Mouse (Mus musculus): Measurements from ENCODE around the gene Cdk5. TPM values are rescaled to one million over a fixed set of nuclear protein-coding genes. Genes with fewer than 3 reads are reported as not detected.
A peak's percentile ranks its signal among the peaks of the same experiment; 100 is the strongest.

Gene Cdk5
- polyA plus RNA-seq, 2 experiments, result 8.2 to 10.3 TPM

DNA sequence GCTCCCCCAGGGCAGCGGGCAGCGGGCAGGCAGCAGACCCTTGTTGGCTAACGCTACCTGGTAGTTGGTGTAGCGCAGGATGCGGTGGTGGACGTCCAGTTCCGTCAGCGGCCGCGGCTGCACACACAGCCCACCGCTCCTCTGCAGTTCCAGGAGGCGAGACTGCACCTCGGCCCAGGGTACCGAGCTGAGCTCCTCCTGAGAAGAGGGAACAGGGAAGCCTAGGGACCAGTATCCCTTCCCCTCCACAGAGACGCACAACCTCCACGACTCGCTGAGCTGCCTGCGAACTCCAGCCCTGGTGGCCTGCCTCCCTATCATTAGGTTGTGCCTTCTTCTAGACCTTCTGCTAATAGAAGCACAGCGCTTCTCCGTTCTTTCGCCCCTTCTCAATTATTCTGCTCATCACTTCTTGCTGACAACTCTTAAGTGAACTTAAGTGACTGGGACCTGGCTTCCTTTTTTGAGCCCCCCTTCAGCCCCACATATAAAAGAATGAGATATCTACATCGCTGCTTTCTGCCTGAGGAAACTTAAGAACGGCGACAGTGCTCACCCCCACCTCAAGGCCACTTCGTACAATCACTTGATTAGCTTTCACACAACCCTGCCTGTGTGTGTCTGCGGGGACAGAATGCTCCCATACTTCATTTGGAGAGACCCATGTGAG lies 34.9 kb downstream of the Cdk5 start:
- DNase-seq (ENCODE audit: low read depth in 3 of 3, low spot score in 3 of 3) (no peak), ATAC-seq (ENCODE audit: insufficient read depth) (no peak)
- TF ChIP-seq CTCF (IDR thresholded peaks at IDR 0.05; ENCODE audit: low read depth) (no peak), EP300 (IDR thresholded peaks at IDR 0.05; ENCODE audit: low read depth) (no peak)
- Histone ChIP-seq H3K9ac (replicated peaks) (no peak overlapping the region), H3K27me3 (ENCODE audit: control insufficient read depth, insufficient read depth, low read length) (peaks cover 25% of the 10 kb centered on the region), H3K9me3 (ENCODE audit: control insufficient read depth, low read length) (no peaks in the 10 kb centered on the region), H3K27ac (no peak overlapping the region), H3K4me2 (ENCODE audit: low read depth) (peak overlapping the region; percentile 67), H3K4me3 (ENCODE audit: insufficient read depth in 1 of 2, low read depth in 2 of 2, low read length in 2 of 2) (peak overlapping the region in 1 of 2 experiments; percentile 28; a peak in 3 of 4 replicates), H3K4me1 (replicated peaks; ENCODE audit: control insufficient read depth in 2 of 2, insufficient read depth in 2 of 2, low read length in 1 of 2) (peaks cover 0 to 20% of the 10 kb centered on the region in 2 experiments; a peak in 3 of 4 replicates), H3K36me3 (replicated peaks; ENCODE audit: control insufficient read depth, insufficient read depth, low read depth) (no peaks in the 10 kb centered on the region)
- 22% methylated on average over 26 of the region's 26 CpGs for WGBS (ENCODE audit: insufficient replicate concordance)

DNA sequence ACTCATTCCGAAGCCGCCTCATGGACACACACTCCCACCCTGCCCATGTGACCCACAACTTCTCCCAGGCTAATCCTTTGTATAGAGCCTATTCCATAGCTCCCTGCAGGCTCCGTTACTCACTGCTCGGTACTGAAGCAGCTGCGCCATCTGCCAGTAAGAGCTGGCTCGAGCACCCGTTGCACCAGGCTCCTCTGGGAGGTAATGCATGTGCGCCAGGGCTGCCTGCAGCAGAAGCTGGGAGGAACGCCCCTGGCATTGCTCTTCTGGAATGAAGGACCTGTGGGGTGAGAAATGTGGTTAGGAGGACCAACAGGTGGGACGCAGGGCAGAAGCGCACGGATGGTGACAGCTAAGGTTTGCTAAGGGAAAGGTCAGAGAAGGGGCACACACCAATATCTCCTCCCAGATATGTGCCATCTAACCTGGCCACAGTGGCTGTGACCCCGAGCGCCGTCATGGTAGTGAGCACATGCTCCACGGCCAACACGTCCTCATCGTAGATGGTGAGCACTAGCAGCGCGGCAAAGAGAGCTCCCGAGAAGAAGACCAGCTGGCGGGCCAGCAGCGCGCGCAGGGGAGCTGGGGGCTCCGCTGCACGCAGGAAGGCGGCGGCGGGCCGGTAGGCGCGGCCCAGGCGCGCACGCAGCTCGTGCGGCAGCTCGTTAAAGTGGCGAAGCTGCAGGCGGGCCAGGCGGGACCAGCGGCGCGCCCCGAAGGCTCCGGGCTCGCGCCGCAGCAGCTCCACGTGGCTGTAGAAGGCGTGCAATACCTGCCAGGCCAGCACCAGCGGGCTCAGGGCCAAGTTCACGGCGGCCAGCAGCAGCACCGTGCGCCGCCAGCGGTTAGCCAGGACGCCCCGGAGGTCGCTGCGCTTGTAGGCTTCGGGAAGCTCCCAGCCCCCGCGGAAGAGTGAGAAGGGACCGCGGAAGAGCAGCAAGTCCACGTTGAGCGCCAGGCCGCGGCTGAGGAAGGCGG lies 35.8 kb downstream of the Cdk5 start:
- Histone ChIP-seq H3K27ac (no peak overlapping the region), H3K9me3 (ENCODE audit: control insufficient read depth, low read length) (no peaks in the 10 kb centered on the region), H3K9ac (replicated peaks) (no peak overlapping the region), H3K4me1 (replicated peaks; ENCODE audit: control insufficient read depth in 2 of 2, insufficient read depth in 2 of 2, low read length in 1 of 2) (peaks cover 3 to 22% of the 10 kb centered on the region in 2 experiments), H3K27me3 (ENCODE audit: control insufficient read depth, insufficient read depth, low read length) (peaks cover 25% of the 10 kb centered on the region), H3K4me2 (ENCODE audit: low read depth) (peak overlapping the region; percentile 67), H3K4me3 (ENCODE audit: insufficient read depth in 1 of 2, low read depth in 2 of 2, low read length in 2 of 2) (peak overlapping the region in 1 of 2 experiments; percentile 28; a peak in 3 of 4 replicates), H3K36me3 (replicated peaks; ENCODE audit: control insufficient read depth, insufficient read depth, low read depth) (no peaks in the 10 kb centered on the region)
- ATAC-seq (ENCODE audit: insufficient read depth) (no peak), DNase-seq (ENCODE audit: low read depth in 3 of 3, low spot score in 3 of 3) (no peak)
- under 1% methylated on average over 73 of the region's 73 CpGs for WGBS (ENCODE audit: insufficient replicate concordance)
- TF ChIP-seq CTCF (IDR thresholded peaks at IDR 0.05; ENCODE audit: low read depth), result peak; percentile 32
- TF ChIP-seq EP300 (IDR thresholded peaks at IDR 0.05; ENCODE audit: low read depth), result no peak

DNA sequence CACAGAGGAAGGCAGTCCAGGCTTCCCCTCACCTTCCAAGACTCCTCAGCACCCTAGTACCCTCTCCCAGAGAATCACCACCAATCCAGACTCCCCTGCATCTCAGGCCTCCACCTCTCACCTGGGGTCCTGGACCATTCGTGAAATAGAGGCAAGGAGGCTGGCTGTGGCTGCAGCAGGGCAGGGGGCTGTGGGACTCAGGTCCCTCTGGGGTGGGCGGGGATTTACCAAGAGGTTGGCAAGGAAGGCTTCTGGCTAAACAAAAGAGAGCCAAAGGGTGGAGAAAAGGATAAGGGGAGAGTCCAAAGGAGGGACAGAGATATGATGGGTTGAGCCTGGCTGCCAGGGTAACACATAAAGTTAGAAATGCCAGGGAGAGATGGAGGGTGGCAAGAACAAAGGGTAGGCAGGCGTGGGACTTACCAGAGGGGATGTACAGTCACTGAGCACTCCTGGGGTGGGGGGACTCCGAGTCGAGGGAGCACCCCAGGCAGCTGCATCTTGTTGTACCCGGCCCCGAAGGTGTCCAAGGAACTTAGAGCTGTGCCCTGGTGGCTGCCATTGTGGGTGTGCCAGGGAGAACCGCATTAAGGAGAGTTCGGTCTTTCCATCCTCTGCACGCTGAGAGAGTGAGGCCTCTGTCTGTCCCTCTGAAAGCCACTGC lies 37.3 kb downstream of the Cdk5 start:
- Histone ChIP-seq H3K27ac (no peak overlapping the region), H3K27me3 (ENCODE audit: control insufficient read depth, insufficient read depth, low read length) (peaks cover 25% of the 10 kb centered on the region), H3K9me3 (ENCODE audit: control insufficient read depth, low read length) (no peaks in the 10 kb centered on the region), H3K9ac (replicated peaks) (no peak overlapping the region), H3K36me3 (replicated peaks; ENCODE audit: control insufficient read depth, insufficient read depth, low read depth) (no peaks in the 10 kb centered on the region), H3K4me3 (ENCODE audit: insufficient read depth in 1 of 2, low read depth in 2 of 2, low read length in 2 of 2) (no peak overlapping the region), H3K4me1 (replicated peaks; ENCODE audit: control insufficient read depth in 2 of 2, insufficient read depth in 2 of 2, low read length in 1 of 2) (peaks cover 3 to 22% of the 10 kb centered on the region in 2 experiments), H3K4me2 (ENCODE audit: low read depth) (no peak overlapping the region)
- WGBS (ENCODE audit: insufficient replicate concordance), result 61% methylated on average over 10 of the region's 10 CpGs
- ATAC-seq (ENCODE audit: insufficient read depth), result no peak
- DNase-seq (ENCODE audit: low read depth in 3 of 3, low spot score in 3 of 3), result no peak
- TF ChIP-seq CTCF (IDR thresholded peaks at IDR 0.05; ENCODE audit: low read depth), result no peak
- no peak for TF ChIP-seq EP300 (IDR thresholded peaks at IDR 0.05; ENCODE audit: low read depth)

DNA sequence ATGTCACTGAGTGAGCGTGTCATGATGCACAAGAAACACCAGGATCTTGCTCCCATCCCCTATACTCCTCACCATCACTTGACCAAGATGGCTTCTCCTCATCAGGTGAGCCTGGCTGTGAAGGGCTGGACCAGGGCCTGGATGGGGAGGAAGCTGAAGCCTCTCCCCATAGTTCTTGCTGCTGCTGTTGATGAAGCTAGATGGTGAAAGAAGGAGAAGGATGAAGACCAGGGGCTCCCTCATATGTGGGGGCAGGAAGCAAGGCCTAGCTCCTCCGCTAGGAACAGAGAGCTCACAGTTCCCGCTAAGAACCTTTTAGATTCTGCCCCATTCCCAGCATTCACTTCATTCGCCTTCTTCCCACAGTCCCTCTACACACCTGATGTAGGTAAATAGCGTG lies 38.0 kb downstream of the Cdk5 start:
- WGBS (ENCODE audit: insufficient replicate concordance), result 63% methylated on average over 5 of the region's 5 CpGs
- Histone ChIP-seq H3K9ac (replicated peaks) (no peak overlapping the region), H3K36me3 (replicated peaks; ENCODE audit: control insufficient read depth, insufficient read depth, low read depth) (no peaks in the 10 kb centered on the region), H3K9me3 (ENCODE audit: control insufficient read depth, low read length) (no peaks in the 10 kb centered on the region), H3K4me3 (ENCODE audit: insufficient read depth in 1 of 2, low read depth in 2 of 2, low read length in 2 of 2) (no peak overlapping the region), H3K4me2 (ENCODE audit: low read depth) (no peak overlapping the region), H3K27ac (no peak overlapping the region), H3K27me3 (ENCODE audit: control insufficient read depth, insufficient read depth, low read length) (peaks cover 25% of the 10 kb centered on the region), H3K4me1 (replicated peaks; ENCODE audit: control insufficient read depth in 2 of 2, insufficient read depth in 2 of 2, low read length in 1 of 2) (peaks cover 3 to 22% of the 10 kb centered on the region in 2 experiments)
- no peak for TF ChIP-seq CTCF (IDR thresholded peaks at IDR 0.05; ENCODE audit: low read depth)
- TF ChIP-seq EP300 (IDR thresholded peaks at IDR 0.05; ENCODE audit: low read depth), result no peak
- ATAC-seq (ENCODE audit: insufficient read depth), result no peak
- no peak for DNase-seq (ENCODE audit: low read depth in 3 of 3, low spot score in 3 of 3)
